In genomic region chr11:58171459-58172091, GRCm38 (mm10) we compare ENCODE assay signal across 8 mouse cellular contexts. TPM values are rescaled to one million over a fixed set of nuclear protein-coding genes. Genes with fewer than 3 reads are reported as not detected.
DNase-seq lines count a peak whose midpoint lies in the region; ATAC-seq and TF ChIP-seq lines count a peak whose summit lies in the region.

TSS of gene Mrpl22 (plus strand) at chr11:58171661.

- peak; percentile 76; the same call in 1 of the 2 replicates for ATAC-seq in embryonic facial prominence, embryonic 15.5 days (ENCODE audit: insufficient number of reproducible peaks, low FRiP score, low TSS enrichment, low read depth)
- peak; percentile 89 for ATAC-seq in limb, embryonic 14.5 days (ENCODE audit: low FRiP score, low read depth)
- peak; percentile 83 for ATAC-seq in midbrain, postnatal 0 days (ENCODE audit: low FRiP score)

- WGBS in bone marrow, adult 2 months: under 1% methylated on average over 34 of the region's 34 CpGs
- under 1% methylated on average over 34 of the region's 34 CpGs for WGBS in embryonic facial prominence, embryonic 15.5 days
- under 1% methylated on average over 34 of the region's 34 CpGs for WGBS in limb, embryonic 14.5 days
- WGBS in midbrain, postnatal 0 days: 1% methylated on average over 34 of the region's 34 CpGs

- peaks cover 1% of the 10 kb centered on the region for H3K4me1 ChIP-seq in bone marrow, adult 2 months (ENCODE audit: control insufficient read depth, insufficient read depth, low read length)
- H3K4me1 ChIP-seq in embryonic facial prominence, embryonic 15.5 days: peaks cover 19% of the 10 kb centered on the region
- H3K4me1 ChIP-seq in limb, embryonic 14.5 days (ENCODE audit: control insufficient read depth, insufficient read depth, low read length): peaks cover 8% of the 10 kb centered on the region; the same call in 1 of the 2 replicates
- H3K4me1 ChIP-seq in midbrain, postnatal 0 days (ENCODE audit: insufficient read depth, low read length): no peaks in the 10 kb centered on the region

- H3K4me3 ChIP-seq in bone marrow, adult 2 months (replicated peaks; ENCODE audit: control insufficient read depth, low read depth, low read length): peak within 1 kb of the TSS; percentile 84
- H3K4me3 ChIP-seq in embryonic facial prominence, embryonic 15.5 days (replicated peaks): peak within 1 kb of the TSS; percentile 75
- peak within 1 kb of the TSS; percentile 73 for H3K4me3 ChIP-seq in limb, embryonic 14.5 days (replicated peaks; ENCODE audit: low read length)
- H3K4me3 ChIP-seq in midbrain, postnatal 0 days (ENCODE audit: low read depth, low read length): peak within 1 kb of the TSS; percentile 67

- peak within 1 kb of the TSS; percentile 64 for H3K4me2 ChIP-seq in embryonic facial prominence, embryonic 15.5 days (replicated peaks)
- H3K4me2 ChIP-seq in limb, embryonic 14.5 days (replicated peaks; ENCODE audit: low read depth, low read length, severe bottlenecking): peak within 1 kb of the TSS; percentile 60
- H3K4me2 ChIP-seq in midbrain, postnatal 0 days (ENCODE audit: low read depth, low read length, poor library complexity, severe bottlenecking): peak within 1 kb of the TSS; percentile 69

- H3K9me3 ChIP-seq in embryonic facial prominence, embryonic 15.5 days (replicated peaks): no peaks in the 10 kb centered on the region
- H3K9me3 ChIP-seq in limb, embryonic 14.5 days (ENCODE audit: control insufficient read depth, low read length): no peaks in the 10 kb centered on the region
- H3K9me3 ChIP-seq in midbrain, postnatal 0 days (ENCODE audit: low read length): no peaks in the 10 kb centered on the region

- peak; percentile 44; the same call in 1 of the 2 replicates for TF ChIP-seq POLR2A in bone marrow, adult 2 months (IDR thresholded peaks at IDR 0.05; ENCODE audit: borderline replicate concordance, control insufficient read depth, low read depth, low read length)
- peak; percentile 67; the same call in 1 of the 2 replicates for TF ChIP-seq POLR2A in limb, embryonic 14.5 days (IDR thresholded peaks at IDR 0.05; ENCODE audit: borderline replicate concordance, extremely low read depth, insufficient read depth, insufficient read length)

- no peaks in the 10 kb centered on the region for H3K27me3 ChIP-seq in embryonic facial prominence, embryonic 15.5 days
- H3K27me3 ChIP-seq in limb, embryonic 14.5 days (ENCODE audit: control insufficient read depth, insufficient read depth, low read length): no peaks in the 10 kb centered on the region
- H3K27me3 ChIP-seq in midbrain, postnatal 0 days (ENCODE audit: insufficient read depth, low read length): no peaks in the 10 kb centered on the region

- DNase-seq in 416B (ENCODE audit: low read depth): peak; percentile 95
- peak; percentile 95 for DNase-seq in heart, adult 8-10 months (ENCODE audit: low spot score)
- peak; percentile 98 for DNase-seq in kidney, adult 9 months
- peak; percentile 97 for DNase-seq in limb, embryonic 14.5 days (ENCODE audit: low spot score)
- peak; percentile 97 for DNase-seq in midbrain, postnatal 0 days (ENCODE audit: low spot score)
- peak; percentile 86 to 93 for DNase-seq in spleen, postnatal 14 days (ENCODE audit: low spot score in 2 of 2)

- H3K27ac ChIP-seq in bone marrow, adult 2 months (ENCODE audit: control insufficient read depth, insufficient read depth, low read depth, low read length, poor library complexity): peak within 1 kb of the TSS; percentile 8; the same call in 1 of the 2 replicates
- peak within 1 kb of the TSS; percentile 68; the same call in 1 of the 2 replicates for H3K27ac ChIP-seq in embryonic facial prominence, embryonic 15.5 days (replicated peaks)
- 0 out of 2 replicates have a peak within 1 kb of the TSS, but pooled peaks have one; percentile 65 for H3K27ac ChIP-seq in limb, embryonic 14.5 days (replicated peaks; ENCODE audit: low read depth, low read length)
- H3K27ac ChIP-seq in midbrain, postnatal 0 days (ENCODE audit: low read depth, low read length): peak within 1 kb of the TSS; percentile 74

- no peak for TF ChIP-seq CTCF in bone marrow, adult 2 months (IDR thresholded peaks at IDR 0.05; ENCODE audit: control insufficient read depth, insufficient read depth, low read length)
- TF ChIP-seq CTCF in midbrain, postnatal 0 days (IDR thresholded peaks at IDR 0.05): no peak

- H3K36me3 ChIP-seq in embryonic facial prominence, embryonic 15.5 days: peaks cover 29% of the 10 kb centered on the region
- H3K36me3 ChIP-seq in limb, embryonic 14.5 days (ENCODE audit: control insufficient read depth, insufficient read depth, low read length): peaks cover 36% of the 10 kb centered on the region
- peaks cover 18% of the 10 kb centered on the region for H3K36me3 ChIP-seq in midbrain, postnatal 0 days (ENCODE audit: insufficient read depth, low read length)

- H3K9ac ChIP-seq in embryonic facial prominence, embryonic 15.5 days: peak within 1 kb of the TSS; percentile 86
- H3K9ac ChIP-seq in limb, embryonic 14.5 days (ENCODE audit: low read depth, low read length, severe bottlenecking): peak within 1 kb of the TSS; percentile 71
- peak within 1 kb of the TSS; percentile 74 for H3K9ac ChIP-seq in midbrain, postnatal 0 days (replicated peaks; ENCODE audit: low read length, poor library complexity, severe bottlenecking)

RNA-seq across cellular contexts. Expression of gene Mrpl22, which starts in this region (rescaled TPM):
- 22.8 and 28.3 TPM in 2 replicates for polyA plus RNA-seq in bone marrow, adult 2 months (2011; ENCODE audit: insufficient read depth, insufficient read length, low replicate concordance, missing spikeins)
- polyA plus RNA-seq in embryonic facial prominence, embryonic 15.5 days (2015; fragmentation: Nextera tagmentation; extraction: Ambion mirVana): 107 and 115 TPM in 2 replicates
- total RNA-seq in heart, adult 8-10 months (2022): 10 to 100 TPM; 45.6 to 62.3 (median 52.4) TPM
- 68.2 and 84.4 TPM in 2 replicates for polyA plus RNA-seq in limb, embryonic 14.5 days (2012; rRNA removed)
- polyA plus RNA-seq in limb, embryonic 14.5 days (2014; fragmentation: Nextera tagmentation; extraction: Ambion mirVana): 120 and 123 TPM in 2 replicates
- 33.5 and 39.6 TPM in 2 replicates for total RNA-seq in midbrain, postnatal 0 days (2014; rRNA removed)
- polyA plus RNA-seq in midbrain, postnatal 0 days (2015; fragmentation: Nextera tagmentation; extraction: Ambion mirVana): 88.3 and 96.2 TPM in 2 replicates

Comparison
In these comparisons a context has a peak if more than half of its experiments do, and no peak if none do; other contexts are left out.
1. Peak in every context shown above with its lines: DNase-seq, ATAC-seq, H3K4me3 ChIP-seq and H3K27ac ChIP-seq.
2. H3K27ac ChIP-seq: peak in every context shown above with its lines; median percentile 74 in midbrain, postnatal 0 days; 68 in embryonic facial prominence, embryonic 15.5 days; 65 in limb, embryonic 14.5 days; 8 in bone marrow, adult 2 months.